Mouse (Mus musculus) small intestine, adult 2 months (tissue): ENCODE results near the gene Atg9a.

Experiments used
- CTCF ChIP-seq: fragments of 200-500 bp; IDR thresholded peaks from 2 replicates; pipeline ENCODE4 v1.5.1; 2012; ENCODE audit warnings: low read depth, mild to moderate bottlenecking, control low read depth, inconsistent platforms, low read length, moderate library complexity, mixed read lengths; ENCODE audit not compliant: insufficient replicate concordance, insufficient read length; ENCODE audit errors: extremely low read depth
- POLR2A ChIP-seq: fragments of 200-500 bp; IDR thresholded peaks from 2 replicates; pipeline ENCODE4 v1.6.1; 2012; ENCODE audit warnings: low read depth, mild to moderate bottlenecking, control low read depth, inconsistent platforms, low read length, moderate library complexity

- TF ChIP-seq POLR2A (no peak), CTCF (no peak)
Measured at GRCm38 (mm10) chr1:75221538-75221937, 29.5 kb upstream of the Atg9a start.
